Mouse (Mus musculus): Measurements from ENCODE around the gene Manba. TPM values are rescaled to one million over a fixed set of nuclear protein-coding genes. Genes with fewer than 3 reads are reported as not detected.

The Manba gene
- polyA plus RNA-seq, 1 experiment = 4.8 TPM

- no peak for TF ChIP-seq CEBPB (IDR thresholded peaks at IDR 0.05; ENCODE audit: insufficient read depth, poor library complexity, severe bottlenecking)
- TF ChIP-seq MYOD1 (IDR thresholded peaks at IDR 0.05; ENCODE audit: control insufficient read depth in 1 of 3, insufficient read length in 2 of 3, low read depth in 2 of 3) = peak in 1 of 3 experiments; percentile 13
- no peak overlapping the region for H3K4me3 ChIP-seq
- no peak overlapping the region for H3ac ChIP-seq (ENCODE audit: control insufficient read depth, insufficient read length)
- no peaks in the 10 kb centered on the region for H3K36me3 ChIP-seq (ENCODE audit: control insufficient read depth, insufficient read depth)
- no peaks in the 10 kb centered on the region for H3K27me3 ChIP-seq (ENCODE audit: control insufficient read depth, insufficient read depth, insufficient read length)
- H3K4me2 ChIP-seq (ENCODE audit: low read depth) = peak overlapping the region; percentile 42
- H3K79me2 ChIP-seq (ENCODE audit: control insufficient read depth, insufficient read depth) = no peaks in the 10 kb centered on the region
These were observed 87.6 kb downstream of the Manba start for GRCm38 (mm10) chr3:135573051-135573450.

GRCm38 (mm10) chr3:135575126-135575525 is 89.7 kb downstream of the Manba start:
- no peaks in the 10 kb centered on the region for H3K27me3 ChIP-seq (ENCODE audit: control insufficient read depth, insufficient read depth, insufficient read length)
- no peak for TF ChIP-seq E2F4 (IDR thresholded peaks at IDR 0.05; ENCODE audit: insufficient read depth)
- TF ChIP-seq MYOG (IDR thresholded peaks at IDR 0.05; ENCODE audit: control insufficient read depth in 1 of 3, insufficient read depth in 1 of 3, insufficient read length in 2 of 3, low read depth in 2 of 3) = no peak
- no peaks in the 10 kb centered on the region for H3K79me2 ChIP-seq (ENCODE audit: control insufficient read depth, insufficient read depth)
- no peak overlapping the region for H3ac ChIP-seq (ENCODE audit: control insufficient read depth, insufficient read length)
- H3K4me2 ChIP-seq (ENCODE audit: low read depth) = no peak overlapping the region
- no peak overlapping the region for H3K4me3 ChIP-seq
- no peaks in the 10 kb centered on the region for H3K36me3 ChIP-seq (ENCODE audit: control insufficient read depth, insufficient read depth)

GRCm38 (mm10) chr3:135578588-135579140 is 93.3 kb downstream of the Manba start:
- H3K36me3 ChIP-seq (ENCODE audit: control insufficient read depth, insufficient read depth) = peaks cover 3% of the 10 kb centered on the region
- H3K4me2 ChIP-seq (ENCODE audit: low read depth) = no peak overlapping the region
- H3K4me3 ChIP-seq = no peak overlapping the region
- H3K79me2 ChIP-seq (ENCODE audit: control insufficient read depth, insufficient read depth) = no peaks in the 10 kb centered on the region
- TF ChIP-seq MAX (IDR thresholded peaks at IDR 0.05; ENCODE audit: low read depth) (no peak), TCF3 (IDR thresholded peaks at IDR 0.05; ENCODE audit: insufficient read length, low read depth) (no peak), POLR2A (IDR thresholded peaks at IDR 0.05; ENCODE audit: insufficient read length, low read depth) (no peak)
- no peaks in the 10 kb centered on the region for H3K27me3 ChIP-seq (ENCODE audit: control insufficient read depth, insufficient read depth, insufficient read length)
- no peak overlapping the region for H3ac ChIP-seq (ENCODE audit: control insufficient read depth, insufficient read length)

GRCm38 (mm10) chr3:135579179-135579578 is 93.8 kb downstream of the Manba start:
- TF ChIP-seq TCF3 (IDR thresholded peaks at IDR 0.05; ENCODE audit: insufficient read length, low read depth) (no peak), E2F4 (IDR thresholded peaks at IDR 0.05; ENCODE audit: insufficient read depth) (no peak), USF1 (IDR thresholded peaks at IDR 0.05; ENCODE audit: low read depth) (no peak), REST (IDR thresholded peaks at IDR 0.05; ENCODE audit: insufficient read depth, insufficient read length) (no peak), SRF (IDR thresholded peaks at IDR 0.05; ENCODE audit: control insufficient read depth, insufficient read length, low read depth) (no peak), POLR2AphosphoS2 (IDR thresholded peaks at IDR 0.05; ENCODE audit: insufficient read length, low read depth) (no peak), MAX (IDR thresholded peaks at IDR 0.05; ENCODE audit: low read depth) (no peak), TCF12 (IDR thresholded peaks at IDR 0.05; ENCODE audit: insufficient read depth, poor library complexity, severe bottlenecking) (no peak), MYOG (IDR thresholded peaks at IDR 0.05; ENCODE audit: control insufficient read depth in 1 of 3, insufficient read depth in 1 of 3, insufficient read length in 2 of 3, low read depth in 2 of 3) (no peak), POLR2A (IDR thresholded peaks at IDR 0.05; ENCODE audit: insufficient read length, low read depth) (no peak), CEBPB (IDR thresholded peaks at IDR 0.05; ENCODE audit: insufficient read depth, poor library complexity, severe bottlenecking) (no peak), MYOD1 (IDR thresholded peaks at IDR 0.05; ENCODE audit: control insufficient read depth in 1 of 3, insufficient read length in 2 of 3, low read depth in 2 of 3) (no peak)
- no peaks in the 10 kb centered on the region for H3K27me3 ChIP-seq (ENCODE audit: control insufficient read depth, insufficient read depth, insufficient read length)
- H3ac ChIP-seq (ENCODE audit: control insufficient read depth, insufficient read length) = no peak overlapping the region
- no peak overlapping the region for H3K4me3 ChIP-seq
- H3K4me2 ChIP-seq (ENCODE audit: low read depth) = no peak overlapping the region
- H3K79me2 ChIP-seq (ENCODE audit: control insufficient read depth, insufficient read depth) = no peaks in the 10 kb centered on the region
- peaks cover 8% of the 10 kb centered on the region for H3K36me3 ChIP-seq (ENCODE audit: control insufficient read depth, insufficient read depth)

- no peak for TF ChIP-seq TCF12 (IDR thresholded peaks at IDR 0.05; ENCODE audit: insufficient read depth, poor library complexity, severe bottlenecking)
- no peak for TF ChIP-seq MYOG (IDR thresholded peaks at IDR 0.05; ENCODE audit: control insufficient read depth in 1 of 3, insufficient read depth in 1 of 3, insufficient read length in 2 of 3, low read depth in 2 of 3)
- TF ChIP-seq MYOD1 (IDR thresholded peaks at IDR 0.05; ENCODE audit: control insufficient read depth in 1 of 3, insufficient read length in 2 of 3, low read depth in 2 of 3) = no peak
- TF ChIP-seq POLR2A (IDR thresholded peaks at IDR 0.05; ENCODE audit: insufficient read length, low read depth) = no peak
- no peak for TF ChIP-seq E2F4 (IDR thresholded peaks at IDR 0.05; ENCODE audit: insufficient read depth)
- no peak for TF ChIP-seq CEBPB (IDR thresholded peaks at IDR 0.05; ENCODE audit: insufficient read depth, poor library complexity, severe bottlenecking)
- TF ChIP-seq TCF3 (IDR thresholded peaks at IDR 0.05; ENCODE audit: insufficient read length, low read depth) = no peak
- no peak overlapping the region for H3K4me3 ChIP-seq
These were observed 95.2 kb downstream of the Manba start for GRCm38 (mm10) chr3:135580439-135581275.

More at GRCm38 (mm10) chr3:135580439-135581275, 95.2 kb downstream of the Manba start:
- peaks cover 13% of the 10 kb centered on the region for H3K36me3 ChIP-seq (ENCODE audit: control insufficient read depth, insufficient read depth)
- H3K79me2 ChIP-seq (ENCODE audit: control insufficient read depth, insufficient read depth) = no peaks in the 10 kb centered on the region
- H3K4me2 ChIP-seq (ENCODE audit: low read depth) = no peak overlapping the region
- H3K27me3 ChIP-seq (ENCODE audit: control insufficient read depth, insufficient read depth, insufficient read length) = no peaks in the 10 kb centered on the region
- H3ac ChIP-seq (ENCODE audit: control insufficient read depth, insufficient read length) = no peak overlapping the region
